Mouse (Mus musculus) stomach, postnatal 0 days (tissue): ENCODE measurements around the gene Kndc1. TPM values are rescaled to one million over a fixed set of nuclear protein-coding genes. Genes with fewer than 3 reads are reported as not detected.

Experiments
- ATAC-seq: fragments of 200-750 bp; cut with Nextera tagmentation; 2 replicates; pipeline ENCODE4 v1.8.0; 2017; ENCODE audit not compliant: low FRiP score, low TSS enrichment
- DNase-seq: peaks from one replicate; pipeline ENCODE4 v3.0.0-alpha.2; 2016; ENCODE audit warnings: low spot score
- H3K27ac ChIP-seq: fragments of 300-500 bp; sonication (generic); replicated peaks from 2 replicates; pipeline ENCODE4 v1.5.1; 2014; ENCODE audit warnings: mild to moderate bottlenecking, control low read depth
- H3K27me3 ChIP-seq: fragments of 300-500 bp; sonication (generic); 2 replicates; pipeline ENCODE4 v1.6.1; 2014; ENCODE audit warnings: low read length; ENCODE audit not compliant: control insufficient read depth, insufficient read depth
- H3K36me3 ChIP-seq: fragments of 300-500 bp; sonication (generic); 2 replicates; pipeline ENCODE4 v1.6.1; 2014; ENCODE audit warnings: low read length, mixed read lengths; ENCODE audit not compliant: control insufficient read depth, insufficient read depth
- H3K4me1 ChIP-seq: fragments of 300-500 bp; sonication (generic); replicated peaks from 2 replicates; pipeline ENCODE4 v1.6.1; 2014; ENCODE audit warnings: antibody characterized with exemption; ENCODE audit not compliant: control insufficient read depth, insufficient read depth
- H3K4me2 ChIP-seq: fragments of 300-500 bp; sonication (generic); replicated peaks from 2 replicates; pipeline ENCODE4 v1.6.1; 2014; ENCODE audit warnings: low read depth, mild to moderate bottlenecking, control low read depth, moderate library complexity
- H3K4me3 ChIP-seq: fragments of 300-500 bp; sonication (generic); 2 replicates; pipeline ENCODE4 v1.5.1; 2014; ENCODE audit warnings: low read depth, low read length, control low read depth
- H3K9ac ChIP-seq: fragments of 300-500 bp; sonication (generic); 2 replicates; pipeline ENCODE4 v1.6.1; 2014; ENCODE audit warnings: mild to moderate bottlenecking, low read length, control low read depth, mixed read lengths
- H3K9me3 ChIP-seq: fragments of 300-500 bp; sonication (generic); 2 replicates; pipeline ENCODE4 v1.6.1; 2016; ENCODE audit warnings: low read length; ENCODE audit not compliant: control insufficient read depth
- CTCF ChIP-seq: IDR thresholded peaks from 2 replicates; pipeline ENCODE4 v1.5.1; 2016; ENCODE audit warnings: antibody characterized with exemption, low read depth, mild to moderate bottlenecking, moderate library complexity
- EP300 ChIP-seq: optimal IDR thresholded peaks from 2 replicates; pipeline ENCODE3; 2016; ENCODE audit warnings: antibody characterized with exemption
- WGBS: fragments of 180-500 bp; shearing (Covaris S2); extraction: QIAGEN DNeasy Blood & Tissue Kit; methylation state at CpG from one replicate; pipeline ENCODE4 v1.1.7; 2014; 5-methylcytosine and 5-hydroxymethylcytosine counted together
- polyA plus RNA-seq: library from polyadenylated mRNA; unstranded; fragments of >200 nt; fragmentation: Nextera tagmentation; extraction: Ambion mirVana; gene quantifications from 2 replicates; pipeline ENCODE4 v1.2.1, GENCODE M21; 2015

Kndc1 gene
- polyA plus RNA-seq, 1 experiment from 2014 or later, result 0.05 TPM

DNA sequence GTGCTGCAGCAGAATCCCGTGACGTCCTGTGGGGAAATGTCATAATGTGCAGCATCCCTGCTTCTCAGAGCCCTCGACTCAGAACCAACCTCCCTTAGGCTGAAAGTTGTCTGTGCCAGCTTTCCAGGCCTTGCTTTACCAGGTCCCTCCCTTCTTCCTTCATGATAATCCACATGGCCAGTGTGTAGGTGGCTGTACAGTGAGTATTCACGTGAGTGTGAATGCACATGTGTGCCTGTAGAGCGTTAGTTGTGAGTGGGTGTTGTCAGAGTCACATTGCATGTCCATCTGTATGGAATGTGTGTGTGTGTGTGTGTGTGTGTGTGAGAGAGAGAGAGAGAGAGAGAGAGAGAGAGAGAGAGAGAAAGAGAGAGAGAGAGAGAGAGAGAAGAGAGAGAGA lies 16.4 kb upstream of the Kndc1 start:
- ATAC-seq, result no peak
- Histone ChIP-seq H3K4me2 (no peak overlapping the region), H3K27me3 (no peaks in the 10 kb centered on the region), H3K27ac (no peak overlapping the region), H3K4me3 (no peak overlapping the region), H3K4me1 (no peaks in the 10 kb centered on the region), H3K9ac (no peak overlapping the region), H3K36me3 (no peaks in the 10 kb centered on the region), H3K9me3 (no peaks in the 10 kb centered on the region)
- DNase-seq, result no peak
- WGBS, result 67% methylated on average over 5 of the region's 5 CpGs
- TF ChIP-seq EP300, result no peak
- TF ChIP-seq CTCF, result no peak

GRCm38 (mm10) chr7:139878621-139879020 lies 15.9 kb upstream of the Kndc1 start:
- Histone ChIP-seq H3K9ac (no peak overlapping the region), H3K4me2 (no peak overlapping the region), H3K27me3 (no peaks in the 10 kb centered on the region), H3K4me3 (no peak overlapping the region), H3K36me3 (no peaks in the 10 kb centered on the region), H3K4me1 (no peaks in the 10 kb centered on the region), H3K27ac (no peak overlapping the region), H3K9me3 (no peaks in the 10 kb centered on the region)
- no peak for DNase-seq
- WGBS, result 44% methylated on average over 6 of the region's 6 CpGs
- ATAC-seq, result no peak
- TF ChIP-seq EP300 (no peak), CTCF (no peak)

DNA sequence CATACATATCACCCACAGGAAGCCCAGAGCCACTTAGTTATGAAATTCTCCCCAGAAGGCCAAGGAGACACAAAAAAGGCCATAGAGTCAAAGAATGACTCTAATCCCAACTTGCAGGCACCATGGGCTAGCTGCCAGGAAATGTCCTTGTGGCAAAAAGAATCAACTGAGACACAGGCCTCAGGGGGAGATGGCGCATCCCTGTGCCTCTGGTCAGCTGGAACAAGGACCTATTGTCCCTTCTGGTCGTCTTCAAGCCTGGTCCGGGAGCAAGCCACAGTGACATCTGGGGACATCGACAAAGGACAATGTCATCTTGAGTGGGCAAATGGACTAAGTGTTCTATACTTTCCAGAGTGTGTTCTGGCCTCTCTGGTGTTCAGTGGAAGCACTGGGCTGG lies 11.0 kb upstream of the Kndc1 start:
- 84% methylated on average over 4 of the region's 4 CpGs for WGBS
- Histone ChIP-seq H3K9ac (no peak overlapping the region), H3K27me3 (no peaks in the 10 kb centered on the region), H3K36me3 (no peaks in the 10 kb centered on the region), H3K4me3 (no peak overlapping the region), H3K27ac (no peak overlapping the region), H3K9me3 (no peaks in the 10 kb centered on the region; the same call in 1 of the 2 replicates), H3K4me1 (no peaks in the 10 kb centered on the region), H3K4me2 (no peak overlapping the region)
- TF ChIP-seq CTCF (no peak), EP300 (no peak)
- DNase-seq, result no peak
- no peak for ATAC-seq

DNA sequence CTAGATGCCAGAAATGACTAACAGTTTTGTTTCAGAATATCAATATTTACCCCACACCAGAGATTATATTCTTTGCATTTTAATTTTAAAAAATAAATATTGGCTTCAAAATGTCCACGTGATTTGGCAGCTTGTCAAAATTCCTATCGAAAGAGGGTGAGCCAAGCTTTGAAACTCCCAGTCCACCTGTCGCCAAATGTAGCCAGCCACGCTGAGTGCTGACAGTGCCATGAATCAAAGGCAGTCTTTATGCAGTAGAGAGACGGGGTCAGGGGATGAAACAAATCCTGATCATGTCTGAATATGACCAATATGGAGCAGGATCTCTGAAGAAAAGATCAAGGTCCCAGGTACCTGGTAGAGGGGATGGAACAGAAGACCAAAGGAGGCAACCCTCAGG lies 2.7 kb upstream of the Kndc1 start:
- WGBS, result 36% methylated on average over 5 of the region's 5 CpGs
- no peaks in the 10 kb centered on the region for H3K4me1 ChIP-seq
- TF ChIP-seq CTCF, result no peak
- H3K9ac ChIP-seq, result no peak overlapping the region
- H3K4me3 ChIP-seq, result no peak overlapping the region
- H3K4me2 ChIP-seq, result no peak overlapping the region
- H3K27me3 ChIP-seq, result no peaks in the 10 kb centered on the region; the same call in 1 of the 2 replicates
- no peaks in the 10 kb centered on the region for H3K9me3 ChIP-seq
- no peak overlapping the region for H3K27ac ChIP-seq
- H3K36me3 ChIP-seq, result no peaks in the 10 kb centered on the region
- ATAC-seq (no peak), DNase-seq (no peak)

DNA sequence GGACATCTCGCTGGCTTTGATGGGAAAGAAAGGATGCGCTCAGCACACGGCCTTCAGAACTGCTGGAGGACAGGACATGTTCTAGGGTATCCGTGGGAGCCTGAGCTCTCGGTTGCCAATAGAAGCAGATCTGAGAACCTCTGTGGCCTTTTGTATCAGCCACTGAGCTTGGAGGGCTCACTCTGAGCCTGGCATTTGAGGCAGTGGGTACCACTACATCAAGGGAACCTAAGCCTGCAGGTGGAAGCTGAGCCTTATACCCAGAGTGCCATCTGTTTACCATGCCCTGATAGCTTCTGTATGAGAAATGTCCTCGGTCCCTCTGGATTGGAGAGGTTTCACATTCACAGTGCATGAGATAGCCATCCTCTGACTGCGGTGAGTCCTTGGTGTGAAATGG lies 1.8 kb downstream of the Kndc1 start:
- TF ChIP-seq CTCF (no peak), EP300 (no peak)
- ATAC-seq (no peak), DNase-seq (no peak)
- H3K4me1 ChIP-seq, result no peaks in the 10 kb centered on the region
- 84% methylated on average over 7 of the region's 7 CpGs for WGBS
- no peaks in the 10 kb centered on the region for H3K9me3 ChIP-seq
- H3K9ac ChIP-seq, result no peak overlapping the region
- no peak overlapping the region for H3K4me3 ChIP-seq
- no peaks in the 10 kb centered on the region; the same call in 1 of the 2 replicates for H3K27me3 ChIP-seq
- no peak overlapping the region for H3K4me2 ChIP-seq
- H3K36me3 ChIP-seq, result no peaks in the 10 kb centered on the region
- H3K27ac ChIP-seq, result no peak overlapping the region

GRCm38 (mm10) chr7:139896796-139897195 lies 2.3 kb downstream of the Kndc1 start:
- Histone ChIP-seq H3K27me3 (no peaks in the 10 kb centered on the region; the same call in 1 of the 2 replicates), H3K36me3 (no peaks in the 10 kb centered on the region), H3K4me1 (no peaks in the 10 kb centered on the region), H3K9ac (no peak overlapping the region), H3K4me2 (no peak overlapping the region), H3K27ac (no peak overlapping the region), H3K4me3 (no peak overlapping the region), H3K9me3 (no peaks in the 10 kb centered on the region)
- TF ChIP-seq CTCF, result no peak
- 76% methylated on average over 7 of the region's 7 CpGs for WGBS
- no peak for DNase-seq
- no peak for ATAC-seq
